Mouse (Mus musculus): ENCODE results near the gene Clptm1.
A peak's percentile ranks its signal among the peaks of the same experiment; 100 is the strongest.
"Not testable (repeated sequence)": the region's sequence is repeated elsewhere in the genome, so short reads cannot be mapped to it uniquely, and the experiment has no call there.

The Clptm1 gene

DNA sequence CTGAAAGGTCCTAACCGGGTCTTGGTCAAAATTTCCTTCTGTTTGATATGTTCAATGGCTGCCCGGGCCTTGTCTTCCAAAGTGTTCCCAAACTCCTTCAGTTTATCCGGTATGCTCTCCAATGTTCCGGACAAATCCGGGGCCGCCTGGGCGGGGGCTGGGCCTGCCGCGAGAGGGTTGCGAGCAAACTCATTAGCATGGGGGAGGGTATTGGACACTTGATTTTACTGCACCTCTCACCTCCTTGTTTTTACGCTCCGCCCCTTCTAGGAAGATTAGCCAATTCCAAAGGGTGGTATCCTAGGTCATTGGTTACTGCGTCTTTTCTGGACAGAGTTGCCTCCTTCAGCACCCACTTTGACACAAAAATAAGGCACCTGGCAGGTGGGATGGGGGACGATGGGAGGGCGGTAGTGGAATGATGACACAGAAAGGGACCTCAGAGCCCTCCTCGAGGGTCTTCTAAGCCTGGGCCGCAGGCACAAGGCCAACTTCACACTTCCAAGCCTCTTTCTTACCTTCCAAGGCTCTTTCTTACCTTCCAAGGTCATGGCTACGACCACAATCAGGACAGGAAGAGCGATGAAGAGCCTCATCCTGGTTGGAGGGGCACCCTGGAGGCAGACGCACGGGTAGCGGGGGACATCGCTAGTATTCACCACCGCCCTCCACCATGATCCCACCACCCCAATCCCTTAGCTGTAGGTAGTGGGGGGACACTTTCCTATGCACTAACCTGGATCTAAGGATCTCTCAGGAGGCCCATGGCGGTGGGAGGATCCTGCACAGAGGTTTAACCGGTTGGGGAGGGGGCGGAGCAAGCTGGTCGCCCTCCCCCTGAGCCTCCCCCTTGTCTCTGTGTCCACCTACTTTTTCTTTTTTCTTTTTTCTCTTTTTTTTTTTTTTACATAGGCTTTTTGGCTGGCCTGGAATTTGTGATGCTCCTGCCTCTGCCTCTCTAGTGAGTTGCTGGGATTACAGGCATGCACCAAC, 27.3 kb upstream of the Clptm1 start, which contains the start of gene Apoc1:
Gene Apoc1 (minus strand): TSS at position 788 of the 993 bp plus-strand sequence.
- DNase-seq = no peak

DNA sequence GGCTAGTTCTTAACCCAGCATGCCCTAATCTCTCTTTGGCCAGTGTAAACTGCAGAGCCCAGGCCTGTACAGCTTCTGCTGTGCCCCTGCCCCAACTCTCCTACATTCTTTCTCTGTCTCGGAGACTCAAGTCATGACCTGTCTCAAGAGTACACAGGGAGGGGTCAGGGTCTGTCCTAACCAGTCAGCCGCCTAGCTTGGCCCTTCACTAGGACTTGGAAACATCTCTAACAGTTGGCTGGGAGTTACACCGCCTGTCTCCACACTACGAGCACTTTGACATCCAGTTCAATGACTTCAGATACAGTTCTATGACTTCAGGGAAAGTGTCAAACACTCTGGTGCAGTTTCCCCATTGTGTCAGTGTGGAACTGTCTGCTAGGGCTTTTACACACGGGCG, 26.6 kb upstream of the Clptm1 start:
- no peak for DNase-seq

DNA sequence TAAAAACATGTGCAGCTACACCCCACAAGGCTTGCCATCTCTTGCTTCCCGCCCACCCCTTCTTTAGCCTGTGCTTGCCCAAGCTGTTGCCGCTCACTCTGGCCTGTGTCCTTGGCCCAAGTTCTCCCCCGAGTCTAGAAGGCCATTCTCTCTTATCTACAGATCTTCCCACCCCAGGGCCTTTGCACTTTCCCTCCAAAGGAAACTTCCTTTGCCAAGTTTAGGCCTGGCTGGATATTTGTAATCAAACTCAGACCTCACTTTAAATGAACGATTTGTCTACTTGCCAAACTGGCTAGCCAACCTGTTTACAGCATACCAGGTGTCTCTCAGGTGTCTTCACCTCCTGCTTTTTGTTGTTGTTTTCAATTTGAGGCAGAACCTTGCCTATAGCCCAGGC, 26.0 kb upstream of the Clptm1 start:
- DNase-seq = no peak

DNA sequence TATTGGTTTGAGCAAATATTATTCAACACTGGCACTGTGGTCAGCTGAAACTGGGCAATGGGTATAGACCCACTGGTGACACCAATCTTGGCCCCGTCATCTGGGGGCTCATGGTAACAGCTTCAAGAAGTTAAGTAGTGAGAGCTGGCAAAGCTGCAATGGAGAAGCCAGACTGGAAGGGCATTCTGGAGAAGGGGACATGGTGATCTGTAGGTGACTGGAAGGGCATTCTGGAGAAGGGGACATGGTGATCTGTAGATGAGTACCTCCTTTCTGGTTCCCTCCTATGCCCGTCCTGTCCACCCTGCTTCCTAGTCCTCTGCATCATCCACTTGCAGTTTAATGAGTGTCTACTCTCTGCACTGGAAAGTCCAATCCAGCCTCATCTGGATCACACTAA, 23.8 kb upstream of the Clptm1 start:
- DNase-seq = no peak

DNA sequence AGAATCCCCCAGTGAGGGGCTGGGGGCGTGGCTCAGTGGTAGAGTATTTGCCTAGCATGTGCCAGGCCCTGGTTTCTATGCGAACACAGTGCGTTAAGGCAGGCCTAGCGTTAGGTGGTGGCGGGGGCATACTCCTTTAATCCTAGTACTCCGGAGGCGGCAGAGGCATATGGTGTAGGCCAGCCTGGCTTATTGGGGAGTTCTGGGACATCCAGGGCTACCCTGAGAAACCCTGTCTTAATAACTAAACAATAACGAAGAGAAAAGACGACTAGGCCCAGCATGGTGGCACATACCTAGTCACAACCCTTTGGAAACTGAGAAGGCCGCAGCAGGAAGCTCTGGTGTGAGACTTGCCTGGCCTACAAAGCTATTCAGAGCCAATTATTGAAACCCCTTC, 23.3 kb upstream of the Clptm1 start:
- no peak for DNase-seq

DNA sequence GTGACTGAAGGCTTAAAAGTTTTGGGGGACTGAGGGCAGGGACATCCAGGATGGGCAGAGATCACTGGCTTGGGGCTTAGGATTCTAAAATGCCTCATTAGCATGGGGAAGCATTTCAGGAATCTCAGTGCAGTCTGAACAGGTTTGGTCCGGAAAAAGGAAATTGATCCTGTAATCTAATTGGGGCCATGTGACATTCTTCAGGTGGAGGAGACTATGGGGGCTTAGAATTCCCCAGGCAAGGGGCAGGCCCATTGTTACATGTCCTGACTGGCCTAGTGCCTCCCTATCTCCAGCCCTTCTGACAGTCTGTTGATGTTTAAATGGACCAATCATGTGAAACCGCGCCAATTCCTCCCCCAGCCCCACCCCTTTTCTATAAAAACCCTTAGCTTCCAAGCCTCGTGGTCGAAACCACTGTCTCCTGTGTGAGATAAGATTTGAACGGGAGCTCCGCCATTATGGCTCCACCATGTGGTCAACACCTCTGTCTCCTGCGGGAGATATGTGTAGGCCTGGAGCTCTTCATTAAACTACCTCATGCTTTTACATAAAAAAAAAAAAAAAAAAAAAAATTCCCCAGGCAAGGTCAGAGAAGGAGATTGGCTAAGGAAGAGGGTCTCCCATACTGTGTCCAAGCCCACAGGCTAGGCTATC, 22.2 kb upstream of the Clptm1 start:
- DNase-seq = not testable (repeated sequence)

DNA sequence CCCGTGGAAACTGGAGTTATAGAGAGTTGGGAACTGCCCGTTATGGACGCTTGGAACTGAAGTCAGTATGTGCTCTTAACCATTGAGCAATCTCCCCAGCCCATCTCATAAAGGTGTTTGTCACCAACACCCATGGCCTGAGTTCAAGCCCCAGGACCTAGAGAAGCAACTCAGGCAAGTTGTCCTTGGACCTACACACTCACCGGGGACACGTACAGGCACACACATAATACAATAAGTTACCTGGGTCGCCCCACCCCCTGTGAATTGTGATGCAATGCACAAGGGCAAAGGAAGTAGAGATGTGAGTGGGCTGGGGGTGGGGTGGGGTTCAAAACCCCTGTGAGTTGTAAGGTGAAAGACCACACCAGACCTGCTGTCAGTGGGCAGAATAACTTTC, 21.7 kb upstream of the Clptm1 start:
- no peak for DNase-seq

DNA sequence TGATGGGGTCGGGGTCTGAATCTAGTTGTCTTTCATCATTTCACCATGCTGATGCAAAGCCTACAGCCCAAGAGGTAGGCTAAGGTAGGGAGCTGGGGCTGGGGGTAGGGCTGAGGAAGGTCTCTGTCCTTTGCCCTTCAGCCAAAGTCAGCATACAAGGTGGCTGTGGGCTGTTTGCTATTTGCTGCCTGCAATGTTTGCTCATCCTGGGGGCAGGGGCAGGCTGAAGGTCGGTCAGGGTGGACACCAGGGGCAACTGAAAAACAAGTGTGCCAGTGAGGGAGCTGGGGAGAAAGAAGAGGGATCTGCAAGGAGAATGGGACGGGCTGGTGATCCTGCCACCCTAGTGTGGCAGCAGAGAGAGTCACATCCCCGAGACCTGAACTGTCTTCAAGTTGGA, 20.5 kb upstream of the Clptm1 start:
- no peak for DNase-seq

DNA sequence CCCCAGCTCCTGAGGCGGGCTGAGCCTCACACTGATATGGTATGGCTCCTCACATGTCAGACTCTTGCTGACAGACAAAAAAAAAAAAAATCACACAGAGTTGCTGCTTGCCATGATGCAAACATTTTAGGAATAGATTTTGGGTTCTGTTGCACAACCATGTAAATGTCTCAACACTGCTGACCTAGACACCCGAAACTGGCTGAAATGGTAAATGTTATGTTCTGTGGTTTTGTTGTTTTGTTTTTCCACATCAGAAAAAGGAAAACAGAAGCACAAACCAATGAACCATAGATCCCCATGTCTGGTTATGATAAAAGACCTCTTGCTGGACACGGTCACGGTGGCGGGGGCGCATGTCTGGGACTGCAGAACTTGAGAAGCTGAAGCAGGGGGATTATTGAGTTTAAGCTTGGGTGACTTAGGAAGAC, 19.0 kb upstream of the Clptm1 start:
- no peak for DNase-seq

DNA sequence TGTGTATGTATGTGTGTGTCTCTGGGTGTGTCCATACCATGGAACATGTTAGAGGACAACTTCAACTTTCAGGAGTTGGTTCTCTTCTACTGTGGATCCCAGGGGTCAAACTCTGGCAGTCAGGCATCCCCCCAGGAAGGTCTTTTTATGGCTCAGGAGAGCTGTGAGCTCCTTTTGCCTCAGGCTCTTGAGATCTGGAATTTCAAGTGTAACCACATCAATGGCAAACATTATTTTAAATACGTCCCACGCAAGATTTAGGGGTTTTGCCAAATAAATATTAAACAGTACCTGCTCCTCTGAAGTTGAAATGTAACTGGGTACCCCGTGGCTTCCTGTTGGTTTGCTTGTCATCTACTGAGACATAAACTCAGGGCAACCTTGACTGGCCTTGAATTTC, 18.1 kb upstream of the Clptm1 start:
- no peak for DNase-seq

DNA sequence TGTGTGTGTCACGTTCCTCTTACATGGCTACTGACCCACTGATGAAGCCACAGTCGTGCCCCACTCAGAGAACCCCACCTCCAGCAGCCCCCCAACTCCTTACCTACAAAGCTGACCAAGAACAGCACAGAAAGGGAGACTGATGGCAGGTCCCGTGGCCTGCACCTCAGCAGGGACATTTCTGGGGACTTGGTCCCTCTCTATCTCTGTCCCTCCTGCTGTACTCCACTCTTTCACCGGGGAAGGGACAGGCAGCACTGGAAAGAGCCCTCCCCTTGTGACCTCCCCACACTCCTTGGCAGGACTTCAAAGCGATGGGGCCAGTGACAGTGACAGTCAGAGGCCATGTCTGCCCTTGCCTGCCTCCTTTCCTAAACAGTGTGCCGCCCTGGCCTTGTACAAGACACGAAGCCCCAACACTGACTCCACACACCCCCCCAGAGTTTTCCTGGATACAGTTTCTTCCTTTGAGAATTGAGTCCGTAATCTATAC, 16.4 kb upstream of the Clptm1 start, which contains the start of the genes Gm44805 and Apoc4:
Gene Gm44805 (minus strand): TSS at position 222 of the 493 bp plus-strand sequence.
Gene Apoc4 (minus strand): TSS at position 278 of the 493 bp plus-strand sequence.
- no peak for DNase-seq

DNA sequence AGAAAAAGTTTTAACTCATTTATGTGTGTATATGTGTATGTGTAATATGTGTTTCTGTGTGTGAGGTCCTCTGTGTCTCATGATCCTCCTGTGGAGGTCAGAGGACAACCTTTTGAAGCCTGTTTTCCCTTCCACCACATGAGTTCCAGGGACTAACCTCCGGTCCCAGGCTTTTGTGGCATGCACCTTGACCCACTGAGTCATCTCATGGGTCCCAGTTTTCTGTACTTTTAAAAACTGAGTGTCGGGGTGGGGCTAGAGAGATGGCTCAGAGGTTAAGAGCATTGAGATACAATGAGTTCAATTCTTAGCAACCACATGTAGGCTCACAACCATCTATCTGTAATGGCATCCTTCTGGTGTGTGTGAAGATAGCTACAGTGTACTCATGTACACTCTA, 15.9 kb upstream of the Clptm1 start:
- no peak for DNase-seq

DNA sequence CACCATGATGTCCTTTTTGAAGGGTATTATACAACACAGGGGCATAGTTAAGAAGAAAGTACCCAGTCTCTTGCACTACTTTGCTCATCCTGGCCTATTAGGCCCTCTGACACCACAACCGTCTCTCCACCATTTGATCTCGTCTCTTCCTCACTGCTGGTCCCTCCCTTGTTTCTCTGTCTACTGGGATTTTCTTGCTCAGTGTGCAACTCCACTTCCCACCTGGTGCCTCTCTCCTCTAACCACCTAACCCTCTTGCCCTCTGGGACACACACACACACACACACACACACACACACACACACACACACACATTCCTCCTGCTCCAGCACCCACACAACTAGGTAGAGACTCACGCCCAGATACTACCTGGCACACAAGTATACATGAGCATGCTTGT, 14.1 kb upstream of the Clptm1 start:
- no peak for DNase-seq

DNA sequence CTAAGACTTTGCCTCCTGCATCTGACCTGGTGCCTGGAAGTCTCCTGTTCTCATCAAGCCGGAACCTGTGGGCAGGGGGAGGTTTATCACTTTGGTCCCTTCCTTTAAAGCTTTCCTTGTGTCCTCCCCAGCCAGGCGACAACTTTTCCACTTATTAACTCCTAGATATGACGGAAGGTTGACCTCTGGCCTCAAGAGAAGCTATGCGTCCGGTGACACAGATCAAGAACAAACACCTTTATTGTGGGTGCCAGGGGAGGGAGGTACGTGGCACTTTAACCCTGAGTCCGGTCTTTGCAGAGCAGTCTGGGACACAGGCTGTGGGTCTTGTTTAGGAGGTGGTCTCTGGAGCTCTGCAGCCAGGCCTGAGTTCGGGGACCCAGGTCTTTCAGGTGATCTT, 13.0 kb upstream of the Clptm1 start, which contains the start of gene Apoc2:
Gene Apoc2 (minus strand): TSS at position 70 of the 400 bp plus-strand sequence.
- DNase-seq = no peak

DNA sequence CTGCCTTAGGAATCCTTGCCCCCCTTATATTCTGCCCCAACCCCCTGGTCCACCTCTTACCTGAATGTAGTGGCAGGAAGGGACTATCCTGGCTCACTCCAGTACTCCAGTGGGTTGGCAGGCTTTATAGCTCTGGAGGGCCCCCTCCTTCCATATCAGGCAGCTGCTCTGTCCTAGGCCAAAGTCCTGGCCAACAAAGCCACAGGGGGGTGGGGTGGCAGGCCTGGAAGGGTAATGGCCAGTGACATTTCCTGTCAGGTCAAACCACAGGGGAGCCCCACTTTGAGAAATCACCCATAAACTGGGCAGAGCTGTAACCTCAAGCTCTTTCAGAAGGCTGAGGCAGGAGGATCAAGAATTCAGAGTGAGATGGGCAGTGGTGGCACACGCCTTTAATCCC, 11.8 kb upstream of the Clptm1 start:
- no peak for DNase-seq

DNA sequence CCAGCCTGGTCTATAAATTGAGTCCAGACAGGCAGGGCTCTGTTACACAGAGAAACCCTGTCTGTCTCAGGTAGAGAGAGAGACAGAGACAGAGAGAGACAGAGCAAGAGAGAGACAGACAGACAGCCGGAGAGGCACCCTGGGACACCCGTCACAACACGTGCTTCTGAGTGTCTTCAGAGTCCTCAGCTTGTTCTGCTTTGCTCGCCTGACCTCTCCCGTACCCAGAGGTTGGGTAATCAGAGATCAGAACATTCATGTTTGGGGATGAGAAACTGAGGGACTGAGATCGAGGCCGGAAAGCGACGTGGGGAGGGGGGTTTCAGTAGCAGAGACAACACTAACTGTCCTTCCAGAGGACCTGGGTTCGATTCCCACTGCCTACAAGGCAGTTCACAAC, 11.0 kb upstream of the Clptm1 start:
- DNase-seq = no peak

DNA sequence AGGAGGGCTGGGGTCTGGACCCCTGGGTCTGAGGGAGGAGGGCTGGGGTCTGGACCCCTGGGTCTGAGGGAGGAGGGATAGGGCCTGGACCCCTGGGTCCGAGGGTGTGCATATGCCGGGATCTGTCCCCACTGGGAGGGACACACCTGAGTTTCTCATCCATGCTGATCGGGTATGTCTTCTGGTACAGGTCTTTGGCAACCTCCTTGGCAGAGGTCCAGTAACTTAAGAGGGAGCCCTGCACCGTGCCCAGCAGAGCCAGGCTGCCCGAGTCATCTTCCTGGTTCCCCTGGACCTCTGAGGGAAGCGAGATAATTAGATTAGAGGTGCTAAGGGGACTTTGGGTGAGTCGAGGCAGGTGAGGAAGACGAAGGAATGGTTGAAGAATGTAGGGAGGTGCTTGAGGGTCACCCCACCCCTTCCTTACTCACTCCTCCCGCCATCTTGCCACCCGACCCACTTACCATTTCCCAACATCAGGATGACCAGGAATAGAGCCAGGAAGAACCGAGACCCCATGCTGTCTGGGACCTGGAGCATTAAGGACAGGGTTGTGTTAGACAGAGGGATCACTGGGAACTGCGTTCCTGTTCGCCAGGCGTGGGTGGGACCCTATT, 8.4 kb upstream of the Clptm1 start:
- DNase-seq = no peak

DNA sequence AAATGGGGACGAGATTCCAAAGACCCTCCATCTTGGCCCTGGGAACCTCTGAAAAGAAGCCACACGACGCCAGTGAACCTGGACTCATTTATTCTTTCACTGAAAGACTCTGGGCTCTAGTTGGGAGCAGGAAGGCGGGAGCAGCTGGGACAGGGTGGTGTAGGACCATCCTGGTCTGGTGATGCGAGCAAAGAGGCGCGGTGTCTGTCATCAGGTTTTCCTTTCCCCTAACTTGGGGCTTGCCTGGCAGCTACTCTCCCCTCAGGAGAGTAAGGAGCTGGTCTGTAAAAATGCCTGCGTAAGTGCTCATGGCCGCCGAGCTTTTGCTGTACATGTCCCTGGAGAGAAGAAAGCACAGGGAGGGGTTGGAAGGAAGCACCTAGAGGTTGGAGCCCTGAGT, 6.7 kb upstream of the Clptm1 start:
- no peak for DNase-seq

DNA sequence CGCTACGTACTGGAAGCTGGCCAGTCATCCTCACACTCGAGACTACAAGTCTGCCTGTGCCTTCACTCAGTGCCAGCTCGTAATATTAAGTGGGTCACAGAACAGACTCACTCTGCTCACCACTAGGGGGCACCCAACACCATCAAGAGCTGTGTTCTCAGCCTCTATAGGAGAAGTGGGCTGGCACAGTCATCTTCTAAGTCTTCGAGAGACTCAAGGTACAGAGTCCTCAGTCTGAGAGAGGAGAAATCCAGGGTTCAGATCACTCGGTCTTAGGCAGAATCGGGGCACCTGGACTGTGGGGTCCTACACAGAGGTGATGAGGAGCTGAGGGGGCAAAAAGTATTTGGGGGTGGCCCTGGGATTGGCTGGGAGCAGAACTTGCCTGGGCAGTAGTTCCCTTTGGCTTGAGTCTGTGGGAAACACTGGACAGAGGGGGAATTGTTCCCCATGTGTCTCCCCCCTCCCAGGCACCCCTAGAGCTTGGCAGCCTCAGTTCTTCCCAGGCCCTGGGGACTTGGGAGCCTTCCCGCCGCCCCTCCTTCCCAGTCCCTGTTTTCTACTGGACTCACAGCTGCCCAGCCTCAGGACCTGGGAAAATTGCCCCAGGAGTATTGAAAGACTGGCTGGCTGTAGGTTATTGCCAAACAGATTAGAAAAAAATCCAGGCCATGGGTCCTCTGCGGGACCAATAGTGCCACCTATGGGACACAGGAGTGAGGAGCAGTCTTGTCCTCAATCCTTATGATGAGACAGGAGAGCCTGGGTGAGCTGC, 4.3 kb upstream of the Clptm1 start:
- DNase-seq = peak; percentile 92 to 95

DNA sequence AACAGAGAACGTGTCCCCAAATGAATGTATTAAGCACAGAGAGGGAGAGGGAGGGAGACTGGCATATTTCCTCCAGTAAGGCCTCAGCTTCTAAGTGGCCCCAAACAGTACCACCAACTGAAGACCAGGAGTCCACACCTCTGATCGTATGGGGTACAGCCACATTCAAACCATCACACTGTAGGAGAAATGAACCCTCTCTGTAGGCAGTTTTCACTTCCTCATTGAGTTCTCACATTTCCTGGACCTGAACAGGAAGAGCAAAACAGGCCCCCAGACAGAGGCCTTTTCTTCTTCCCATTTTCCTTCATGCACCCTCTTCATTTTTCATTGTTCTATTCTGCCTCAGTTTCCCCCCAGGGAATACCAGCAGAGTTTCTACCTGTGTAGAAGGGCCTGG, 2.6 kb upstream of the Clptm1 start:
- no peak for DNase-seq

DNA sequence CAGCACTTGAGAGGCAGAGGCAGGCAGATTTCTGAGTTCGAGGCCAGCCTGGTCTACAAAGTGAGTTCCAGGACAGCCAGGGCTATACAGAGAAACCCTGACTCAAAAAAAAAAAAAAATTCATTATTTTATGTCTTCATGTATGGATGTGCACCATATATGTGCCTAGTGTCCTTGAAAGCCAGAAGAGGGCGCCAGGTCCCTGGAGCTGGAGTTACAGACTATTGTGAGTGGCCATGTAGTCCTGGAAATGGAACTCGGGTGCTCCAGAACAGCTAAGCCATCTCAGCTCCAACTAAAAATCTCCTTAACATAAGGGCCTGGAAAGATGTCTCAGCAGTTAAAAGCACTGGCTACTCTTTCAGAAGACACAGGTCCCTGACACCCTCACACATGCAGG, 1.9 kb upstream of the Clptm1 start:
- DNase-seq = no peak

DNA sequence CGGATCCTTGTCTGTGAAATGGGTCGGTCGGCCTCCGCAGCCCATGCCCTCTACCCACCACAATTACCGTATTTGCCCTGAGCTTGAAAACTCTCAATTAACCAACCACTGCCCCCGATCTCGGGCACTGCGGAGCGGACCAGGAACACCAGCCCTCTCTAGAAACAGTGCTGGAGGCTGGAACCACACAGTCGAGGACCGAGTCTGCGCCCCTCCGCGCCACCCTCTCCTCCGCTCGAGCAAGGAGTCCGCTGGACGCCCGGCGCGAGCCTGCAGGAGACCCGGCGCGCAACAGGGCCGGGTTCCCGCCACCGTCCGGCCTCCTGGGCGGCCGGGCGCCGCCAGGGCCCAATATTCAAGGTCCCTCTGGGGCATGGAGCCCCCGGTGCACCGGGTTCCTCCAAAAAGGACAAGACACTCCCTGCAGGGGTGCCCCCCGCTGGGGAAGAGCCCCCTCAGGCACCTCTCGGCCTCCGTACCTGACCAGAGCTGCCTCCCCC, 328 bp downstream of the Clptm1 start:
- no peak for DNase-seq
